Mouse (Mus musculus): ENCODE measurements around the gene Isca1. TPM values are rescaled to one million over a fixed set of nuclear protein-coding genes. Genes with fewer than 3 reads are reported as not detected.
"Not testable (repeated sequence)": the region's sequence is repeated elsewhere in the genome, so short reads cannot be mapped to it uniquely, and the experiment has no call there.

Gene Isca1
- polyA plus RNA-seq, 1 experiment from 2014 or later = 93.3 TPM

- not testable (repeated sequence) for H3K27me3 ChIP-seq (ENCODE audit: poor library complexity, severe bottlenecking); DNase-seq (ENCODE audit: extremely low spot score, low spot score); H3K9me3 ChIP-seq; H3K4me1 ChIP-seq; H3K4me3 ChIP-seq; H3K36me3 ChIP-seq (replicated peaks); H3K27ac ChIP-seq
- whole genome bisulfite sequencing = 75% methylated on average over 3 of the region's 3 CpGs
These were observed 57.6 kb downstream of the Isca1 start, which contains the start of gene Spata31d1b for GRCm38 (mm10) chr13:59711984-59712383. TSS of gene Spata31d1b (plus strand) at chr13:59712284.

DNA sequence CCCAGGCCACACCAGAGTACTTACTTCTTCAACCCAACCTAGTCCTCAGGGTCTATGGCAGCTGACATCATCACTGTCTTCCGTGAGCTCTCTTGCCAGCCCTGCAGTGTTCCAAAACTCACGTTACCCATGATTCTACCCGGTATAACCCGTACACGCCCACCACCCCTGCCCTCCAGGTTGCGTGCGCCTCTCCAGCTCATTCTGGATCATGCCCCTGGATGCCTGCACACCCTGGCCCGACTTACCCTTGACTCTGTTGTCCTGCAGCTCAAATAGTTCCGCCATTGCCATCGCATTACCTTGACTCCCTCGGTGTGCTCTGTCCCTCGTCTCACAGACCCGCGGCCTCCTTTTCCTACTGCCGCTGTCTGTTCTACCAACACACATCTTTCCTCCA is 59.4 kb downstream of the Isca1 start, which contains the start of gene Spata31d1a:
Gene Spata31d1a (minus strand): TSS at position 101 of the 400 bp plus-strand sequence.
- Histone ChIP-seq H3K36me3 (replicated peaks) (no peaks in the 10 kb centered on the region), H3K4me3 (no peak within 1 kb of the TSS), H3K27ac (no peak within 1 kb of the TSS), H3K4me1 (peaks cover 5% of the 10 kb centered on the region; the same call in 1 of the 2 replicates), H3K9me3 (no peaks in the 10 kb centered on the region), H3K27me3 (ENCODE audit: poor library complexity, severe bottlenecking) (peaks cover 9% of the 10 kb centered on the region; the same call in 1 of the 2 replicates)
- DNase-seq (ENCODE audit: extremely low spot score, low spot score) = no peak
- 92% methylated on average over 15 of the region's 15 CpGs for WGBS

Other genes with a start within 250 kb of the Isca1 start
- gene Agtpbp1, start 184.6 kb downstream of the Isca1 start, polyA plus RNA-seq (2016; fragmentation: Nextera tagmentation; extraction: Ambion mirVana) = 12.6 and 13.6 TPM in 2 replicates
- 116 and 117 TPM in 2 replicates for gene Naa35, start 184.6 kb downstream of the Isca1 start, polyA plus RNA-seq (2016; fragmentation: Nextera tagmentation; extraction: Ambion mirVana)
- gene Golm1, start 94.0 kb downstream of the Isca1 start, polyA plus RNA-seq (2016; fragmentation: Nextera tagmentation; extraction: Ambion mirVana) = 142 and 154 TPM in 2 replicates
- not detected in 2 replicates for gene 4921517D22Rik, start 75.7 kb downstream of the Isca1 start, polyA plus RNA-seq (2016; fragmentation: Nextera tagmentation; extraction: Ambion mirVana)
- gene Spata31d1a, start 59.5 kb downstream of the Isca1 start, polyA plus RNA-seq (2016; fragmentation: Nextera tagmentation; extraction: Ambion mirVana) = 0.04 and 0.05 TPM in 2 replicates
- 0.04 TPM in 1 of 2 replicates, not detected in the other for gene Spata31d1b, start 57.5 kb downstream of the Isca1 start, polyA plus RNA-seq (2016; fragmentation: Nextera tagmentation; extraction: Ambion mirVana)
- gene Spata31d1d, start 38.1 kb downstream of the Isca1 start, polyA plus RNA-seq (2016; fragmentation: Nextera tagmentation; extraction: Ambion mirVana) = not detected in 2 replicates
- not detected in 2 replicates for gene 1700014D04Rik, start 23.1 kb downstream of the Isca1 start, polyA plus RNA-seq (2016; fragmentation: Nextera tagmentation; extraction: Ambion mirVana)
- gene Gm49354, start 12.4 kb upstream of the Isca1 start, polyA plus RNA-seq (2016; fragmentation: Nextera tagmentation; extraction: Ambion mirVana) = not detected in 2 replicates
- gene Tut7, start 53.3 kb upstream of the Isca1 start, polyA plus RNA-seq (2016; fragmentation: Nextera tagmentation; extraction: Ambion mirVana) = 39.0 and 40.0 TPM in 2 replicates

All from forebrain, embryonic 10.5 days (tissue).